Mouse (Mus musculus) left cerebral cortex, postnatal 10 days (tissue): ENCODE results near the gene Ano8. TPM values are rescaled to one million over a fixed set of nuclear protein-coding genes. Genes with fewer than 3 reads are reported as not detected.
"Not testable (repeated sequence)": the region's sequence is repeated elsewhere in the genome, so short reads cannot be mapped to it uniquely, and the experiment has no call there.

ENCODE experiments used
- DNase-seq, 2 experiments: peaks; one replicate each; pipeline ENCODE4 v3.0.0; 2021 to 2022; ENCODE audit warnings: low spot score in 2 of 2, mixed read lengths in 1 of 2; ENCODE audit errors: extremely low spot score in 1 of 2
- intact Hi-C: fragments of 180-260 bp; cut with DNase I; formaldehyde crosslinking; loops from one replicate; pipeline ENCODE4 v1.15.1; 2025
- total RNA-seq, 2 experiments: library from RNA; stranded (reverse); gene quantifications; 2 replicates each; pipeline ENCODE4 v1.2.3; 2021

The Ano8 gene
- 10 to 100 TPM; 67.7 to 71.5 TPM for total RNA-seq

DNA sequence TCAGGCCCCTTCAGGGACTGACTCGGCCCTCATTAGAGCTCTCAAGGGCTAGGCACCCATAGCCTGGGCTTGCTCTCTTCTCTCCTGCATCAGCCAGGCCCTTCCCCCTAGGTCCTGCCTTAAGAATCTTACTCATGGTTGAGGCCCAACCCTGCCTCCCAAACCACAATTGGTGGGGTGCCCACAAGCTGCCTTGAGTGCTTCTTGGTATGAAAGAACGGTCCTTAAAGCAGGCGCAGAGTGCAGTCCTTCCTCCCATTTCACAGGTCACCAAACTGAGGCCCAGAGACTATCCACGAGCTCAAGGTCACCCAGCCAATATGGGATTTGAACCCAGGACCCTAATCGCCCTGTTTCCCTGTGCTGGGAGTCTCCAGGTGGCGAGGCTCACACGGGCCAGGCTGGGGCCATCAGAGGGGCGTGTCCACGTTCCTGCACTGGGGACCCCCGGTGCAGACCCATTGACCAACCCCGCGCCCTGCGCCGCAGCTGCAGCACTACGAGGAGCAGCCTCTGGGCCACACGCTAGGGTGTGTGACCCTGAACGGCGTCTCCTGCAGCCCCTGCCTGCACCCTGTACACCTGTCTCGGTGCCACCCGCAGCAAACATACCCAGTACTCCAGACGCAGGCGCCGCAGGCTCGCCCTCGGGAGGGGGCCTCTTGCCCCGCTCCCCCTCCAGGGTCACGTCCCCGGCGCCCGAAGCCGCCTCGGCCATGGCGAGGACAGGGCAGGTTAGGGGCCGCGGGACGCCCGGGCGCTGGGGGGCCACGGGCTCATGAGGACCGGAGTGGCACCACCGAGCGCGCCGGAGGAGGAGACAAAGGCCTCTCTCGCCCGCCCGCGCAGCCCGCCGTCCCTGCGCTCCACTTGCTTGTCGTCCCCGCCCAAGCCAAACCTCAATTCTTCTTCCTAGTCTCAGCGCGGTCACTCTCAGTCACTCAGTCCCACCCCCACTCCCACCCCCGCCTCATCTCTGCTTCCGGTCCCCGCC is at the start of gene Ano8:
Ano8 (minus strand) TSS at position 822 of the 994 bp plus-strand sequence.
- intact Hi-C loops, result no loop called here
- DNase-seq, result peak; percentile 78 to 92

DNA sequence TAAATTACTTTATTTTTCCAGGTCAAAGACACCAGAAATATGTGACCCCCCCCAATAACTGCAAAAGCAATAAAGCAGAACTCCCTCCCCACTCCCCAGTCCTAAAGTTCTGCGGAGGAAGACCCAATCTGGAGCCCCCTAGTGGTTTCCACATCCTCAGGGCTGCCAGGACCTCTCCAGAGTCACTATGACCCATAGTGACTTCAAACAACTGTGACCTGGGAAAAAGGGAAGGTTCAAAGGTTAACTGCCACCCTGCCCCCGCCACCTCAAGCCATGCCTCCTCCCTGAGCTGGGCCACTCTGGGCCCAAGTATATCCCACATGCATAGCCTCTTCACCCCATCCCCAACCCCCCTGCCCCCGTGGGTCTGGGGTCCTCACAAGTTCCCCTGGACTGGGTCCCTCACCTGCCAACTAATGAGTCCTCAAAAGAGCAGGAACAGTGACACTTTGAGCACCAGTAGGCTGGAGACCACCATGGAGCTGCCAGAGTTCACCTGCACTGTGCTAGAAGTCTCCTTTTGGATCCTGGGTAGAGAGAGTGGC is 48.6 kb upstream of the Ano8 start:
- no peak for DNase-seq
- intact Hi-C loops, result loop anchor here (5.0 kb wide), 1 partner anchor 92 kb away; no protein-coding TSS in a partner anchor

GRCm38 (mm10) chr8:71530735-71531467 is 45.1 kb upstream of the Ano8 start:
- intact Hi-C loops, result loop anchor here (5.0 kb wide), 1 partner anchor 89 kb away; no protein-coding TSS in a partner anchor
- not testable (repeated sequence) for DNase-seq

GRCm38 (mm10) chr8:71528362-71529073 is 42.8 kb upstream of the Ano8 start:
- intact Hi-C loops, result no loop called here
- no peak for DNase-seq

- intact Hi-C loops, result no loop called here
- no peak for DNase-seq
Measured at GRCm38 (mm10) chr8:71527162-71527870, 41.6 kb upstream of the Ano8 start.

- intact Hi-C loops, result no loop called here
- DNase-seq, result no peak
Measured at GRCm38 (mm10) chr8:71526272-71526671, 40.5 kb upstream of the Ano8 start.

- no peak for DNase-seq
- intact Hi-C loops, result no loop called here
Measured at GRCm38 (mm10) chr8:71525226-71526050, 39.7 kb upstream of the Ano8 start, which contains the start of gene Ccdc194. Ccdc194 (minus strand) TSS chr8:71525711.

DNA sequence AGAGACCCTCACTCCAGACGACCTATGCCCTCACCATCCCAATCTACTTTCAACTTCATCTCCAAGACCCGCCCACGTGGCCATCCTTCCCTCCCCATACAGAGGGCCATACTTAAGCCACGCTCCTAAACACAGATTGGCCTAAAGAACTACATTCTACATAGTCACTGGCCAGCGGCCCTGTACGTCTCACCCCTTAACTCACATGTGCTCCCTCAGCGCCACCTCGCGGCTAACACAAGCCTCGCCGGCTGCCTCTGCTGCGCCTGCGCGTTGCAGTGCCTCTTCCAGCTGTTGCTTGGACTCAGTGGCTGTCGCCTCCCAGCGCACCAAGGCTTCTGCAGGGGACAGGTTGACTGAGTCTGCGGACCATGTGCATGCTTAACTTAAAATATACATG is 35.9 kb upstream of the Ano8 start:
- intact Hi-C loops, result loop anchor here (2.0 kb wide), 1 partner anchor 27 kb away; no protein-coding TSS in a partner anchor
- DNase-seq, result peak; percentile 80 to 94

DNA sequence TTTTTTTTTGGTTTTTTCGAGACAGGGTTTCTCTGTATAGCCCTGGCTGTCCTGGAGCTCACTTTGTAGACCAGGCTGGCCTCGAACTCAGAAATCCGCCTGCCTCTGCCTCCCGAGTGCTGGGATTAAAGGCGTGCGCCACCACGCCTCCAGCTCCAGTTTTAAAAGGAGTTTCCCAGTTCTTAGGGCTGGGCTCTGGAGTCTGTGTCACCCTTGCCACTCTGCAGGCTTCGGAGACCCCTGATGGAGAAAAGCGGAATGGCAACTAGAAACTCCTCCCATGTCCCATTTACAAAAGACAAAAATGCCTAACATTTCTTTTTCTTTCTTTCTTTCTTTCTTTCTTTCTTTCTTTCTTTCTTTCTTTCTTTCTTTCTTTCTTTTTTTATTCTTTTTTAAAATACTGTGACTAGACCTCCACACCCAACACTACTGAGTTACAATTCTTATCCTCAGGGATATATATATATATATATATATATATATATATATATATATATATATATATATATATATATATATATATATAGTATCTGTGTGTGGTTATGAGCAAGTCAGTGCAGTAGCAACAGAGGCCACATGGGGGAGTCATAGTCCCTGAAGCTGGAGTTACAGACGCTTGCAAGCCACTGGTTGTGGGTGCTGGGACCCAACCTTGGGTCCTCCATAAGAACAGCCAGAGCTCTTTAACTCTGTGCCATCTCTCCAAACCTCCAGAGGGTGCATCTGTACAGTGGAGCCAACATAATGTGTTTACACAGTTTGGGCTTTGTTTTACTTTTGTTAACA is 33.5 kb upstream of the Ano8 start:
- DNase-seq, intact Hi-C loops: not testable (repeated sequence)

GRCm38 (mm10) chr8:71516786-71517185 is 31.0 kb upstream of the Ano8 start:
- intact Hi-C loops, result no loop called here
- no peak for DNase-seq

- intact Hi-C loops, result no loop called here
- no peak for DNase-seq
Measured at GRCm38 (mm10) chr8:71515043-71515442, 29.3 kb upstream of the Ano8 start.

DNA sequence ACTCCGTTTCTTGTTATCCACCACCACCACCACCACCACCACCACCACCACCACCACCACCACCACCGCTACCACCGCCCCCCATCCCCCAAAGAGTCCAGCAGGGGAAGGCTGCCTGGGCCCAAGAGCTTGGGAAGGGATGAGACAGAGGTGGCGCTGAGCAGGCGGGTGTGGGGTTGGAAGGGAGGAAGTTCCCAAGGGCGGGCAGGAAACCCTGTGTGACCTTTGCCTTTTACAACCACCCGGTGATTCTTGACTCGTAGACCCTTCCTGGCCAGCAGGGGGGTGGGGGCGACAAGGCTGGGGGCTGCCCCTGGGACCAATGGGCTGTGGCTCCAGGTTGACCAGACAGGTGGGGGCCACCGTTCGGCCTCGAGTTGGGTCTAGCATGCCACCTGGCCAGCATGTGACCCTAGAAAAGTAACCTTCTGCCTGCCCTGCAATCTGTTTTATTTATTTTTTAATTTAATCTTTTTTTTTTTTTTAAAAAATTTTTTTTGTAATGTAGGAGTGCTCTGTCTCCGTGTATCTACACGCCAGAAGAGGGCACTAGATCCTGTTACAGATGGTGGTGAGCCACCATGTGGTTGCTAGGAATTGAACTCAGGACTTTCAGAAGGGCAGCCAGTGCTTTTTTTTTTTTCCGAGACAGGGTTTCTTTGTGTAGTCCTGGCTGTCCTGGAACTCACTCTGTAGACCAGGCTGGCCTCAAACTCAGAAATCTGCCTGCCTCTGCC is 27.4 kb upstream of the Ano8 start:
- intact Hi-C loops, result no loop called here
- no peak for DNase-seq

DNA sequence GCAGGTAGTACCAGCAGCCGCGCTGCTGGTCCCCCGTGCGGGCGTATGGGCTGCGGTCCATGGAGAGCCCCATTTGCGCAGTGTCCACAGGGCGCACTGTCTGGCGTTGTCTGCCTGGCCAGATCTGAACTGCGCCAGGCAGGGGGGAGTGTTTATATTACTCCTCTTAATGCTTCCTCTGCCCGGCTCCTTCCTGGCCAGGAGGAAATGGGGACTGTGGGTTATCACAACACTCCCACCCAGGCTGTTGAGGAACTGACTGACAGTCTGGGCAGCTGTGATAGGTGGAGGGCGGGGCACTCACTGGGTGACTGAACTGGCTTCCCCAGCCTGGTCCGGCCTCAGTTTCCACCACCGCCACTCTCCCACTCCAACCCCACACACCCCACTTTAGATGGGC is 25.9 kb upstream of the Ano8 start, which contains the start of gene Plvap:
Plvap (minus strand) TSS at position 109 of the 400 bp plus-strand sequence.
- intact Hi-C loops, result no loop called here

DNA sequence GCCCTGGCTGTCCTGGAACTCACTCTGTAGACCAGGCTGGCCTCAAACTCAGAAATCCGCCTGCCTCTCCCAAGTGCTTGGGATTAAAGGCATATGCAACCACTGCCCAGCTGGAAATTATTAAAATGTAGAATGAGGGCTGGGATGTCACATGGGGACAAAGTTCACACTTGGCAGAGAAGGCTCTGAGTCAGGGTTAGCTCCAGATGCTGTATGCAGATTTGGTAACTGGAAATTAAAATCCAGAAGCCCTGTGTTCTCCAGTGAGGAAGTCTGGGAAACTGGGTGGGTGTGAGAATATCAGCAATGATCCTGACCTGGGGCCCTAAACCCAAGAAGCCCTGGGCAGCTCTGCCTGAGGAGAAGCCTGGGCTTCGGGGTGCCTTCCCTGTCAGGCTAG is 23.6 kb upstream of the Ano8 start:
- DNase-seq, result no peak
- intact Hi-C loops, result no loop called here

More for the DNA sequence above, 25.9 kb upstream of the Ano8 start, which contains the start of gene Plvap:
- DNase-seq, result no peak

DNA sequence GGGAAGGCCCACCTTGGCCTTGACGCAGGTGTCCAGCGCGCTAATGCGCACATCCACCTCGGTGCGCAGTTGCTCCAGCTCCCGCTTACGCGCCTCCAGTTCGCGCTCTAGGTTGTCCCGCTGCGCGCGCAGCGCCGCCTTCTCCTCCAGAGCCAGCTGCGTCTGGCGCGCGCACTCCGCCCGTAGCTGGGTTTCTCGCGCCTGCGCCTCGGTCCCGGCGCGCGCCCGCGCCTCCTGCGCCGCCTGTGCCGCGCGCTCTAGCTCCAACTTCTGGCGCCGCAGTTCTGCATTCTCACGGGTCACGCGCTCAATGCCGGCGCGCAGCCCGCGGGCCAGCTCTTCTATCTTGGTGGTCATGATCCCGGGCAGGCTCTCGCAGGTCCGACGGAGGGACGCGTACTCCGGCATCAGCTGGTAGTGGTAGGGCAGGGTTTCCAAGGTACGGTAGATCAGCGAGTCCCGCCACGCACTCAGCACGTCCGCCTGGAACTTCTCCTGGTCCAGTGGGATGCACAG is 21.9 kb upstream of the Ano8 start:
- DNase-seq, result peak; percentile 77 to 90
- intact Hi-C loops, result no loop called here
